Mouse (Mus musculus): ENCODE results near the gene Hmgcs2. TPM values are rescaled to one million over a fixed set of nuclear protein-coding genes. Genes with fewer than 3 reads are reported as not detected.

The Hmgcs2 gene
- polyA plus RNA-seq, 1 experiment from 2014 or later: 3.8 TPM

GRCm38 (mm10) chr3:98353892-98354291 is 73.7 kb downstream of the Hmgcs2 start:
- no peaks in the 10 kb centered on the region for H3K27me3 ChIP-seq (ENCODE audit: insufficient read depth, poor library complexity, severe bottlenecking)
- H3K36me3 ChIP-seq: no peaks in the 10 kb centered on the region
- DNase-seq (ENCODE audit: low spot score): peak; percentile 46
- H3K9me3 ChIP-seq: no peaks in the 10 kb centered on the region
- peaks cover 14% of the 10 kb centered on the region for H3K4me1 ChIP-seq (replicated peaks)
- WGBS: 32% methylated on average over 7 of the region's 7 CpGs
- H3K27ac ChIP-seq: no peak overlapping the region
- no peak overlapping the region for H3K4me3 ChIP-seq

- Histone ChIP-seq H3K27ac (no peak overlapping the region), H3K27me3 (ENCODE audit: insufficient read depth, poor library complexity, severe bottlenecking) (no peaks in the 10 kb centered on the region), H3K4me1 (replicated peaks) (peaks cover 10% of the 10 kb centered on the region), H3K9me3 (no peaks in the 10 kb centered on the region), H3K4me3 (no peak overlapping the region), H3K36me3 (no peaks in the 10 kb centered on the region)
- 64% methylated on average over 10 of the region's 10 CpGs for WGBS
- DNase-seq (ENCODE audit: low spot score): peak; percentile 16
Observed at GRCm38 (mm10) chr3:98355344-98356025, 75.2 kb downstream of the Hmgcs2 start.

- Histone ChIP-seq H3K4me1 (replicated peaks) (peaks cover 10% of the 10 kb centered on the region), H3K9me3 (no peaks in the 10 kb centered on the region), H3K4me3 (no peak overlapping the region), H3K27ac (no peak overlapping the region), H3K27me3 (ENCODE audit: insufficient read depth, poor library complexity, severe bottlenecking) (no peaks in the 10 kb centered on the region), H3K36me3 (no peaks in the 10 kb centered on the region)
- 63% methylated on average over 6 of the region's 6 CpGs for WGBS
- no peak for DNase-seq (ENCODE audit: low spot score)
Observed at GRCm38 (mm10) chr3:98356026-98356365, 75.8 kb downstream of the Hmgcs2 start.

- DNase-seq (ENCODE audit: low spot score): no peak
- WGBS: 74% methylated on average over 3 of the region's 3 CpGs
- Histone ChIP-seq H3K27ac (no peak overlapping the region), H3K36me3 (no peaks in the 10 kb centered on the region), H3K4me1 (replicated peaks) (peaks cover 10% of the 10 kb centered on the region), H3K4me3 (no peak overlapping the region), H3K9me3 (no peaks in the 10 kb centered on the region), H3K27me3 (ENCODE audit: insufficient read depth, poor library complexity, severe bottlenecking) (no peaks in the 10 kb centered on the region)
Observed at GRCm38 (mm10) chr3:98356632-98357370, 76.6 kb downstream of the Hmgcs2 start.

Other genes with a start within 250 kb of the Hmgcs2 start
- gene Adam30, start 119.8 kb upstream of the Hmgcs2 start, polyA plus RNA-seq (2016; fragmentation: Nextera tagmentation; extraction: Ambion mirVana): not detected in 2 replicates
- gene Reg4, start 58.3 kb upstream of the Hmgcs2 start, polyA plus RNA-seq (2016; fragmentation: Nextera tagmentation; extraction: Ambion mirVana): not detected in 2 replicates
- 345 and 380 TPM in 2 replicates for gene Phgdh, start 59.6 kb downstream of the Hmgcs2 start, polyA plus RNA-seq (2016; fragmentation: Nextera tagmentation; extraction: Ambion mirVana)
- 6.6 and 8.0 TPM in 2 replicates for gene Zfp697, start 102.0 kb downstream of the Hmgcs2 start, polyA plus RNA-seq (2016; fragmentation: Nextera tagmentation; extraction: Ambion mirVana)
- gene Gm4450, start 176.7 kb downstream of the Hmgcs2 start, polyA plus RNA-seq (2016; fragmentation: Nextera tagmentation; extraction: Ambion mirVana): not detected in 2 replicates
- gene Hsd3b4, start 230.1 kb downstream of the Hmgcs2 start, polyA plus RNA-seq (2016; fragmentation: Nextera tagmentation; extraction: Ambion mirVana): not detected in 2 replicates

All from hindbrain, embryonic 10.5 days (tissue).